Mouse (Mus musculus) splenic B cell, adult 2 months (primary cell): ENCODE results near the gene Uba5.

ENCODE experiments used
- DNase-seq: peaks from one replicate; pipeline ENCODE4 v3.0.0-alpha.2; 2011; ENCODE audit warnings: low read depth, low spot score
- H3K27me3 ChIP-seq: 2 replicates; pipeline ENCODE4 v1.6.1; 2012; ENCODE audit warnings: mild to moderate bottlenecking, low read length, moderate library complexity, mixed read lengths; ENCODE audit not compliant: control insufficient read depth, poor library complexity, insufficient read depth, severe bottlenecking
- H3K36me3 ChIP-seq: 2 replicates; pipeline ENCODE4 v1.6.1; 2012; ENCODE audit warnings: mild to moderate bottlenecking, low read length, moderate library complexity, mixed read lengths; ENCODE audit not compliant: control insufficient read depth, poor library complexity, insufficient read depth, severe bottlenecking

The Uba5 gene

DNA sequence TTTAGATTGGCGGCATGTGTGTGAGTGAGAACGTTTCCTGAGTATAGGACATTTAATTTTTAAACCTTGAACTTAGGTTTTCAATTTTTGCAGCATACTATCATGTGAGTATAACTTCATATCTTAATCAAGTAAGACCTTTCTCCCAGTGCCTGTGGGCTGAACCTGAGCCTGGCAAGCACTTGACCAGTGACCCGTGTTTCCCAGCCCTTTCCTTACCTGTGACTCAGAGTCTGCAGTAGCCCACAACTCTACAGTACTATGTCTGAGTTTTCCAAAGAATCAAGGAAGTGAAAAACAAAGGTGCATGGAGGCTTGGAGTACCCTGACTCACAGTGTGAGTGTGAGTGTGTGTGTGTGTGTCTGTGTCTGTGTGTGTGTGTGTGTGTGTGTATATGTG, 17.1 kb upstream of the Uba5 start:
- Histone ChIP-seq H3K36me3 (peaks cover 5% of the 10 kb centered on the region; the same call in 1 of the 2 replicates), H3K27me3 (no peaks in the 10 kb centered on the region)
- DNase-seq = no peak

DNA sequence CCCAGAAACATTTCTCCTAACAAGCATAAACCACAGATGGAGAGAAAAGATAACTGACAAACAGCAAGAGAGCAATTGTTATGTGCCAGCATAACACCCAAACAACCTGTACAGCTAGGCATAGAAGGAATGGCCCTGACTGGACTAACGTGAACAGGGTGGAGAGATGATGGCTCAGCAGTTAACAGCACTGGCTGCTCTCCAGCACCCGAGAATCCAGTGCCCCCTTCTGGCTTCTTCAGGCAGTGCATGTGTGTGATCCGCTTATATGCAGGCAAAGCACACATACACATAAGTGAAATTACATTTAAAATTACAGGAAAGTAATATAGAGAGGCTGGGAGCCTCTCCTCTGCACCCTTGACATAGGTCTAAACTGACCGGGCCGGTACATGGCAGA, 16.4 kb upstream of the Uba5 start:
- DNase-seq = peak; percentile 73
- Histone ChIP-seq H3K27me3 (no peaks in the 10 kb centered on the region), H3K36me3 (peaks cover 5% of the 10 kb centered on the region; the same call in 1 of the 2 replicates)

DNA sequence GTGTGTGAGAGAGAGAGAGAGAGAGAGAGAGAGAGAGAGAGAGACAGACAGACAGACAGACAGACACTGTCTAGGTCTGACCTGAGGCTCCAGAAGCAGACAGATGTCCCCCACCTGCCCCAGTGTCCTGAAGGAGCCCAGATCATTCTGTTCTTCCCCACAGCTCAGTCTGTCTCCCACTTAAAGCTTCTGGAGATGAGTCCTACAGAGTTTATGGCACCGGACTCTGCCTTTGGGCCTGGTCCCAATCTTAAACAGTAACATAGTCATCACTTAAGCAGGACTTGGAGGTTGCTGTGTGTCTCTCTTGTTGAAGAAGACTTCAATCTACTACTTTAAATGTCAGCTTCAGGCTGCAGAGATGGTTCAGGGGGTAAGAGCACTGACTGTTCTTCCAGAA, 15.8 kb upstream of the Uba5 start:
- Histone ChIP-seq H3K27me3 (no peaks in the 10 kb centered on the region), H3K36me3 (peaks cover 3% of the 10 kb centered on the region; the same call in 1 of the 2 replicates)
- no peak for DNase-seq

DNA sequence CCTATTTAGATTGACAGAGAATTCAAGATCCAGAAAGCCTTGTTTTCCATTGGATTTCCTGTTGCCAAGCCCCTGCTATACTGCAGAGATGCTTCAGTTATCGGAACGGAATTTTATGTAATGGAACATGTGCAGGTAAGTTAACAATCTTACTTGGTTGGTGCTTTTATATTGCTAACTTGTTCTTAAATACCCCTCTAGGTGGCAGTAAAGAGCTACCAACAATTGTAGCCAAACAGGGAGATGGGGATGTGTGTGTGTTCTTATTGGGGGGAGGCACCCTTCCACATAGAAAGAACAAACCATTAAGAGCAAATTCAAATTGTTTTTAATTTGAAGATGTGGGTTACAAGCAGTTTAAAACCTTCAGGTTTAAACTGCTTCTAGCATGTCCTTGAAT, 12.9 kb upstream of the Uba5 start:
- no peaks in the 10 kb centered on the region for H3K27me3 ChIP-seq
- DNase-seq = peak; percentile 63

DNA sequence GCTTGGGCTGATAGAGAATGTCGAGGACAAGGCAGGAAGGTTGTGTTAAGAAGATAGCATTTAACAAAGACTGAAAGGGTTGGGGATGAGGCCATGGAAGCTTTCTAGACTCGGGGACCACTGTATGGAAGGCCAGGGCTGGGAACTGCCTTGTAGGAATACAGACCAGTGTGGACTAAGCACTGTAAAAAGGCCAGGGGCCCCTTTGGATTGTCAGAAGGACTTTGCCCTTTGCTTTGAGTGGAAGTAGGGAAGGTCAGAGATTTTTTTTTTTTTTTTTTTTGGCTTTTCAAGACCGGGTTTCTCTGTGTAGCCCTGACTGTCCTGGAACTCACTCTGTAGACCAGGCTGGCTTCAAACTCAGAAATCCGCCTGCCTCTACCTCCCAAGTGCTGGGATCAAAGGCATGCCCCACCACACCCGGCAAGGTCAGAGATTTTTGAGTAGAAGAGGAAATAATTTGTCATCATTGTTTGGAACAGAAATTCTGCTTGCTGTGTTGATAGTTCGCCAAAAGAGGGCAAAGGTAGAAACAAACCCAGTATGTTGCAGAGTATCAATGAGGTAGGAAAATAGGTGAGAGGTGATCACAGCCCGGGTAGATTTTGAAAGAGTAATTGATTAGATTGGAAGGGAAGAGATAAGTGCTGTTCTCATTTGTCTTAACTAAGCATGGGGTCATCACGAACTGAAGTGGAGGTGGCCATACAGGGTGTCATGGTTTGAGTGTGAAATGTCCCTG, 8.1 kb upstream of the Uba5 start:
- 0 out of 2 replicates have a peak, but pooled peaks cover 2% of the 10 kb centered on the region for H3K36me3 ChIP-seq
- DNase-seq = no peak
- H3K27me3 ChIP-seq = no peaks in the 10 kb centered on the region

More for the DNA sequence above, 12.9 kb upstream of the Uba5 start:
- H3K36me3 ChIP-seq = 0 out of 2 replicates have a peak, but pooled peaks cover 2% of the 10 kb centered on the region

DNA sequence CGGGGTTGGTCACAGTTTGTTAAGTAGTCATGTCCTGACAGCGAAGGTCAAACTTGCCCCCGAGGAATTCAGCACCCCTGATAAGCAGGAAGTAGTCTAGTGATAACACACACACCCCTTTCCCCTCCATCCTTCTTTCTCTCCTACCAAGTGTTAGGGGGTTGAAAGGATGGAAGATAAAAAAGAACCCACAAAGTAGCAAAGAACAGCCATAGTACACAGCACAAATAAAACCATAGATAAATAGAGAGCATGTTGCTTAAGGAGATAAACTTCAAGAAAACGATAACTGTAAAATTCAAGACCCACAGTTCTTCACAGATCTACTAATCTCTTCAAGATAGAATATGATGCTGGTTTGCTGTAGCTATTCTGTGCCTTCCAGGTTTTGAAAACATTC, 7.3 kb upstream of the Uba5 start:
- DNase-seq = no peak
- H3K36me3 ChIP-seq = 0 out of 2 replicates have a peak, but pooled peaks cover 2% of the 10 kb centered on the region
- no peaks in the 10 kb centered on the region for H3K27me3 ChIP-seq

DNA sequence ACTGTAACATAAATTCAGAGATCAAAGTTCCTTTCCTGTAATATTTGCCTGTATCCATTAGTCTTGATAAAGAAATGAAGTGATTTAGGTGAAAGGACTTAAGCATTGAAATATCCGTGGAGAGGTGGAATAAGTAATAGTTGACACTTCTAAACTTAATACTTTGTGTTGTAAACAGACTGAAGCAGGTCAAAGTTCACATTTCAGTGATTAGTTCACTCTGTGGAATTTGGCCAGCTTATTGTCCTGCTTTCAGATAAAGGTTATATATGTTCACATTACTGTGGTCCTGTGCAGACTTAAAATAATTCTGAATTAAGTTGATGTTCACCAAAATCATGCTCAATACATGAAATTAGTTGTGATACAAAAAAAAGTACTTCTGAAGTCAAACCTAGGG, 1.6 kb upstream of the Uba5 start:
- H3K36me3 ChIP-seq = no peaks in the 10 kb centered on the region
- no peaks in the 10 kb centered on the region for H3K27me3 ChIP-seq
- no peak for DNase-seq

DNA sequence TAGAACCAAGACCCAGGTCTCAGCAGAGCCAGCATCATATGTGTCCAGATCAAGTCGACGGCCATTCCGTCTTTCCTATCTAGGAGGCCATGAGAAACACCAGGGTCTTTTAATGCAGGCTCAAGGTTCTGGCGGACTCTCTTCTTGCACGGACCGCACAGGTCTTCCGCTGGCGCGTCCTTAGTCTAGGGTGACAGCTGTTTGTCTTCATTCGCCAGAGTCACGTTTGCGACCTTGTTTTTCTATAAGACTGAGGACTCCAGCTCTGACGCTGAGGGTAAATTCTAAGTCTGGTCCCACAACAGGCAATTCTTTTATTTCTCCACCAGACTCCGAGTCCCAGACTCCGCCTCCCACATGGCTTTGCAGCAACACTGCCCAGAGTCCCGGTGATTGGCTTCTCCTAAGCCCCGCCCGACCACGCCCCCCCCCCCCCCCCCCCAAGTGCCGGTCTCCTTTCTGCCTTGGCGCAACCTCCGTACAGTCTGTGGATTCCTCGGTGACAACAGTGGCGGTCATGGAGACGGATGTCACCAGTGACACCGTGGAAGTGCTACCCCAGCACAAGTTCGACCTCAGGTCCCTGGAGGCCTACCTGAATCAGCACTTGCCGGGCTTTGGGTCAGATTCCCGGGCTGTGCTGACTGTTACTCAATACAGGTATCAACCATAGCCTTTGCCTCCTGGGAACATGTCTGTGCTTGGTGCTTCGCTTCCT, 469 bp upstream of the Uba5 start, which contains the start of gene Acad11:
Gene Acad11, plus strand, starts transcription at position 134 of the 718 bp plus-strand sequence.
- peak; percentile 89 for DNase-seq
- Histone ChIP-seq H3K36me3 (no peaks in the 10 kb centered on the region), H3K27me3 (no peaks in the 10 kb centered on the region)

DNA sequence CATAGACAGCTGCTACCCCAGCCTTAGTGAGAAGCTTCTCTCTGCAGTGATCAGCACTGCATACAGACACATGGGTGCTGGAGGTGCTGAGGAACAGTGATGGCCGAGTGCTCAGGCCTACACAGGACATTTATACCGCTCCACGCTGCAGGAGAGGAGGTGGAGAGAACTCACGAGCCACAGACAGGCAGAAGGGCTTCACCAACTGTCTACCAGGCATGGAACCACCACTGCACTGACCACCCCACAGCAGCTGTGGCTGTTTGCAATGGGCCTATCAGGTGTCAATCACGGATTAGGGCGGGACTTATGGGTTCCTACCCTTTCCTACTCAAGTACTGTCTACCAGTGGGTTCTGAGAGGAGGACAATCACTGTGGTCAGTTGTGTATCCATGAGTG, 11.9 kb downstream of the Uba5 start:
- Histone ChIP-seq H3K27me3 (no peaks in the 10 kb centered on the region), H3K36me3 (peaks cover 14% of the 10 kb centered on the region)
- DNase-seq = no peak

DNA sequence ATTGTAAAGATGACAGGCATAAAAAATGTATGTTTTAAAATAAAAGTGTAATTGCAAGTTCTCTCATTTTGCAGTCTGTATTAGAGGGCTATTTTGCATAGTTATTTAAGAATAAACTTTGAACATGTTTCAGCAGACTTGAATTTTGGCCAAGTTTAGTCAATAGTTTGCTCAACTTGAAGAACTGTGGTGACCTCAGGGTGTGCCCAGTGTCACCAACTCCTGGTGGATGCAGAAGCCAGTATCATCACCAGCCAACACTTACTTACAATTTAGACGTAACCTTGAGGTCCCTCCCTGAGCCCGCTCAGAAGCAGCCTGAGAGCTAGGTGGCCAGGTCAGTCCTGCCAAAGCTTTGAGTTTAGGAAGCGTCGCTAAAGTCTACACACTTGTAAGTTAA, 19.3 kb downstream of the Uba5 start:
- Histone ChIP-seq H3K27me3 (no peaks in the 10 kb centered on the region), H3K36me3 (peaks cover 2% of the 10 kb centered on the region; the same call in 1 of the 2 replicates)
- no peak for DNase-seq

DNA sequence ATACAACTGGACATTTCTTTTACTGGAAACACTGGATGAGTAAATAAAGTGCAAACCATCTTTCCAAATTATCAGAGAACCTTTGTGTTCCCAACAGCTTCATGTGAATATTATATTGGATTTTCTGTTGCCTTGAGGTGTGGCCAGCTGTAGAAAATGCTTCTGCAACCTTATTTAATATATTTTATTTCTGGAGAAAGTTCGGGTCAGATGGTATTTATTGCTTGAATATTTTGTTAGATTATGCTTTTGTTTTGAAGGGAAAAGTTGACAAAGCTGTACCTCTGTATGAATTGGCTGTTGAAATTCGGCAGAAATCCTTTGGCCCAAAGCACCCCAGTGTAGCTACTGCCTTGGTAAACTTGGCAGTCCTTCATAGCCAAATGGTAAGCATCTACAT, 22.6 kb downstream of the Uba5 start, which contains the start of gene Gm28305:
Gene Gm28305, plus strand, starts transcription at position 301 of the 400 bp plus-strand sequence.
- Histone ChIP-seq H3K36me3 (no peaks in the 10 kb centered on the region), H3K27me3 (no peaks in the 10 kb centered on the region)
- DNase-seq = no peak

DNA sequence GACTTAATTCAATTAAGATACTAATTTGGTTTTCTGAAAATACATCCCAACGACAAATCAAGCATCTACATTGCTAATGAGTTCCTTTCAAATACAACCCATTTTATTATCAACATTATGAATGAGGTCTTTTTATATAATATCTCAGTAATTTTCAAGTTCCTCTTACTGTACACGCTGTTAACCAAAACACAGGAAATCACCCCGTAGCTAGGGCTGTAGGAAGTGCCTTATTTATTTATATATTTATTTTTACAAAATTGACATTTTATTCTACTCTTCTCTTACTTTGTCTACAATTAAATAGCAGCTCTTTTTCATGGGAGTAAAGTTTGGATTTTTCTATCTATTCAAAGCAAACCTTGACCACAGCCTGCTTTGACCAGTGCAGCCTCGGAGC, 23.2 kb downstream of the Uba5 start:
- Histone ChIP-seq H3K27me3 (no peaks in the 10 kb centered on the region), H3K36me3 (no peaks in the 10 kb centered on the region)
- DNase-seq = no peak

DNA sequence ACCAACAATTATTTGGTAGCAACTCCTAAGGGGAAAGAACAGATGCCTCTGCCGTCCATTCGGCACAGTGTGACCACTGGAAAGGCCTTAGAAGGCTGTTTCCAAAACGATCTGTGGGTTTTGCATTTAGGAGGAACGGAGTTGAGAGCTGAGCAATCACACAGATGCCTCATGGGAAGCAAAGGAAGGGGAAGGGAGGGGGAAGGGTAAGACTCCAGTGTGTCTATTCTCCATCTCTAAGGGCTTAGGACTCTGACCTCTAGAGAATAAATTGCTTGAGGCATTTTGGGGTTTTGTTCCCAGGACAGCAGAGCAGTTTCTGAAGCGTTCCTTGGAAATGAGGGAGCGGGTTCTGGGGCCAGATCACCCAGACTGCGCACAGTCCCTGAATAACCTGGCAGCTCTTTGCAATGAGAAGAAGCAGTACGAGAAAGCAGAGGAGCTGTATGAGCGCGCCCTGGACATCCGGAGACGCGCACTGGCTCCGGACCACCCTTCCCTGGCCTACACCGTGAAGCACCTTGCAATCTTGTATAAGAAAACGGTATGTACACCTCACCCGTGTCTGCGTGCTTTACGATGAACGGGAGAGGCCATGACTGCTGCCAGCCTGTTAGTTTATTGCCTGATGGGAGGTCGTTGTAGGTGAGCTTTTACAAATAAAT, 23.8 kb downstream of the Uba5 start:
- DNase-seq = no peak
- no peaks in the 10 kb centered on the region for H3K36me3 ChIP-seq
- H3K27me3 ChIP-seq = no peaks in the 10 kb centered on the region

DNA sequence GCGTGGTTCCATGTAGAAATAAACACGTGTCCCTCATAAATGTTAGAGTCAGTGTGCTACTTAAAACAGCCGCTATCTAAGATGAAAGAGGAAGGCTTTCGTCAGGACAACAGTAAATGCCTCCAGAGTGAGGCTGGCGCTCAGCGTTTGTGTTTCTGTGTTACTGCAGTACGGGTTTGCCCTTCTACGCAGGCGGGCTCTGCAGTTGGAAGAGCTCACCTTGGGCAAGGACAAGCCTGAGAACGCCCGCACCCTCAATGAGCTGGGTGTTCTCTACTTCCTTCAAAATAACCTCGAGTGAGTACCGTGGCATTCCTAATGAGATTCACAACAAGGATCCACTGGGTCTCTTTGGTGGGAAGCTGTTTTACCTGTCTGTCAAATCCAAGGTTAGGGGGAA, 24.7 kb downstream of the Uba5 start:
- Histone ChIP-seq H3K27me3 (no peaks in the 10 kb centered on the region), H3K36me3 (no peaks in the 10 kb centered on the region)
- DNase-seq = no peak
